Mouse (Mus musculus) urinary bladder, postnatal 25 days (tissue): ENCODE measurements around the gene Chrna1.

ENCODE experiments used
- DNase-seq: peaks from one replicate; pipeline ENCODE4 v3.0.0; 2022; ENCODE audit warnings: low spot score

Gene Chrna1

GRCm38 (mm10) chr2:73591246-73591645 lies 11.1 kb upstream of the Chrna1 start:
- DNase-seq: no peak

DNA sequence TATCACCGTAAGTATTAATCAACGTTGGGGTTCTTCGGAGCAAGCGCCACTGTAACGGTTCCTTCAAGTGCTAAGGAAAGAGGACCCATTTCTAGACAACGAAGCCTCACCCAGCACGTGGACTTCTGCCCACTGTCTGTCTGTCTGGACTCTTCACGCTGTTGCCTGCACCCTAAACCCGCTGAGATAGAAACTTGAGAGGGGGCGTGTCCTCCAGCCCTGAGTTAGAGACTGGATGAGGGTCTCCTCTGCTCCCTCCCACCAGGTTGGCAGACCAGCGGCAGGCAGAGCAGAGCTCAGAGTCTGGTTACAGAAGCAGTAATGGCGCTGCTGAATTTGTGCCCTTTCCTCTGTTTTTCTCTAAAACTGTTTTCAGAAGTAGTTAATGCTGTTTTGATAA lies 10.0 kb upstream of the Chrna1 start:
- DNase-seq: no peak

DNA sequence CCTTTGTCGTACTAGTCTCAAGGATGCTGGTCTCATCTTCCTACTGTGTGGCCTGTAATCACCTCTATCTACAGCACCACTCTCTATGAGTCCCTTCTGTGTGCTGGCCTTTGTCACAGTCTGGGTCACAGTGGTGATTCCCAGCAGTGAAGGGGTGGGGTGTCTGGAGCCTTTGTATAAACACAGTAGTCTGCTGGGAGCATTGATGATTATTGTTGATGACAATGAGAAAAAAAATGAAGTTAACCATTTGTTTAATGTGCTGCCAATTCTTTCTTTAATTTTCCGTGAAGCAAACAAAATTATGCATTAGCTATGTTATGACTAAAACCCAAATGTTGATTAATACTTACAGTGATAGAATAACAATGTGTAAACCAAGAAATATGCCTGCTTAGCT lies 8.8 kb upstream of the Chrna1 start:
- DNase-seq: no peak

GRCm38 (mm10) chr2:73587109-73587506 lies 7.0 kb upstream of the Chrna1 start:
- no peak for DNase-seq

DNA sequence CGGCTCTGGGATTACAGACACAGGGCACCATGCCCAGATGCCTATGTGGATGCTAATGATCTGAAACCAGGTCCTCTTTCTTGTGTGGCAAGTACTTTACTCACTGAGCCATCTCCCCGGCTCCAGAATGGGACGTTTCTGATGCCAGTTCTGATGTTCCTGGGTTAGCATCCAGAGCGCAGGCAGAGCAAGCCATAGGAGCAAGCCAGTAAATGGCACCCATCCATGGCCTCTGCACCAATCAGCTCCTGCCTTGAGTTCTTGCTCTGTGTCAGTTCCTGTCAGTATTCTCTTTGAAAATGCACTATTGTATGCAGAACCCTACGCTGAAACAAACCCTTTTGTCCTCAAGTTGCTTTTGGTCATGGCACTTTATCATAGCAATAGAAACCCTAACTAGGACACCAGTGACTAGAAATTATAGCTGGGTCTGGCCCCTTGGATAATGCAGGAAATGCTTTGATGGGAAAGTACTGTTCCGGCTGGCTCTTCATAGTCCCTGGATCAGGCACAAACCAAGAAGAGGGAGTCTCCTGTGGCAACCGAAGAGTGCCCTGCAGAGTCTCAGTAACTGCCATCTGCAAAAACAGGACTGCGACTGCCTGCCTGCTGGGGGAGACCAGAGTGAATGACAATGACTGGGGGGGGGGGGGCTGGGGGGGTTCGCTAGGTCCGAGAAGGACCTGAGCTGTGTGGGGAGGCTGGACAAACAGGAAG lies 6.4 kb upstream of the Chrna1 start:
- DNase-seq: no peak

- DNase-seq: peak; percentile 43
Observed at GRCm38 (mm10) chr2:73585347-73585831, 5.3 kb upstream of the Chrna1 start.

DNA sequence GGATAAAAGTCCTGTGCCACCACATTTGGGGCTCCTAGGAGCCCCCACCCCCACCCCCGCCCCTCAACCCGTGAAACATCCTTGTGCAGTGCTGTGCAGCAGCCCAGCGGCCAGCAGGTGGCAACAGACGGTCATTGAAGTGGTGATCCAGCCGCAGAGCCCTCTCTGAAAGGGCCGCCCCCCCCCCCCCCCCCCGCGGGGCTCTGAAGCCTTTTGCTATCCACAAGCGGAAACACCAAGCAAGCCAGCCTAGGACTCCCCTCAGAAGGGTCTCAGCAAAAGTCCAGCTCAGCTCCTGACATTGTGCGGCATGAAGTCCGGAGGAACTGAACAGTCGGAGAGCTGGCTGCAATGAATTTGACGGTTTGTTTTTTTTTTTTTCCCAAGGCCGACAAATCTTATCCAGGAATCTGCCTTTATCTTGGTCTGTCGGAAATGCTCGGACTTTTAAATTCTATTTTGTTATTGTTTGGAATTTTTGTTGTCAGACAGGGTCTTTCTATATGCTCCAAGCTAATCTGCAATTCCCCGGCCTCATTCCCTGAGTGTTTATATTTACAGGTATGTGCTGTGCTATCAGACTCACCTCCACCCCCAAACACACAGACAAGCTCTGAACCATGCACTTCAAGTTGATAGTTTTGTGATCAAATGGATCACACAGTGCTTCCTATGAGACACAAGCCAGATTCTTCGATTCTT lies 4.7 kb upstream of the Chrna1 start:
- peak; percentile 68 for DNase-seq

- DNase-seq: no peak
Observed at GRCm38 (mm10) chr2:73580720-73581119, 582 bp upstream of the Chrna1 start.

DNA sequence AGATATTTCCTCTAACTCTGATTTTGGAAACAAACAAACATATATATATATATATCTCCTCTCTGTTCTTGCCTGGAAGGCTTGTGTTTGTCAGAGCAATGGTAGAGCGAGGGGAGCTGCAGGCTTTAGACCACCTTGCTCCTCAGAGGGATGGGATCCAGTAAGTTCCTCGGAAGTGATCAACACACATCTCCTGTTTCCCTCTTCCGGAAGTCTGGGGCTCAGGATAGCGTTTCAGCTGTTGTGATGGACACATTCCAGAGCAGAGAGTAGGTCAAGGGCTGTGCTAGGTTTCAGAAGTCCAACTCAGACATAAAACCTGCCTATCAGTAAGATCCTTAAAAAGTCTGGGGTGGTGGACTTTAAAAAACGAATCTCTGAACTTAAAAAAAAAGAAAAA lies 970 bp downstream of the Chrna1 start:
- no peak for DNase-seq

DNA sequence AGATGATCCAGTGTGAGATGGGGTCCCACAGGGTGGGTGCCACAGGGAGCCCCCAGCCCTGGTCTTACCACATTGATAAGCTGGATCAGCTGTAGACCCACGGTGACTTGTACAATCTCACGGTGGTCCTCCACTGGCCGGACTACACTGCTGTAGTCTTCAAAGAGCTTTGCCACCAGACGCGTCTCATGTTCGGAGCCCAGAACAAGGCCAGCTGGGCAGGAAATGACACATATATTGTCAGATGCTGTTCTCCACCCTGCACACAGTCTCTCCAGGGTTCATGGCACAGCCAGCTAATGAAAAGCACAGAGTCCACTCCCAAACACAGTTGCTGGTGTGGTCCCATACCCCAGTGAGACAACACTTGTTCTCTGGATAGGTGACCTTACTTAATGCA lies 5.7 kb downstream of the Chrna1 start:
- DNase-seq: no peak

GRCm38 (mm10) chr2:73573556-73573955 lies 6.6 kb downstream of the Chrna1 start:
- DNase-seq: no peak

GRCm38 (mm10) chr2:73572539-73573372 lies 7.4 kb downstream of the Chrna1 start:
- DNase-seq: peak; percentile 53

GRCm38 (mm10) chr2:73571901-73572300 lies 8.2 kb downstream of the Chrna1 start:
- DNase-seq: no peak

GRCm38 (mm10) chr2:73571304-73571703 lies 8.8 kb downstream of the Chrna1 start:
- DNase-seq: no peak

- peak; percentile 47 for DNase-seq
Observed at GRCm38 (mm10) chr2:73566989-73567605, 13.0 kb downstream of the Chrna1 start.

DNA sequence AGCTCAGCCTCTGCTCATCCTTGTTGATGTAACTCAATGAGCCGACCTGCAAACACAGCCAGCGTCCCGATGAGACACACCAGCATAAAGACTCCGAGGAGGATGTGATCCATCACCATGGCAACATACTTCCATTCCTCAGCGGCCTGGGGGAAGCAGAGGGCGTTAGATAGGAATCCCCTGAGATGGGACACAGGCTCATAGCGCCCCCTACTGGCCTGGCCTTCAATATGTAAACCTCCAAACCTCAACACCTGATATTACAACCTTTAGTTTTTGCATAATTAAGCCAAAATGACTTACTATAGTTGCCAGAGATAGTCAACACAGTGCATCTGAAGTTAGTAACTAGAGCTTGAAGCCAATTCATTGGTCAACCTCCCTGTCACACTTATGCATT lies 14.0 kb downstream of the Chrna1 start:
- DNase-seq: no peak

GRCm38 (mm10) chr2:73563690-73564089 lies 16.4 kb downstream of the Chrna1 start:
- DNase-seq: no peak

GRCm38 (mm10) chr2:73562656-73563055 lies 17.5 kb downstream of the Chrna1 start:
- no peak for DNase-seq

DNA sequence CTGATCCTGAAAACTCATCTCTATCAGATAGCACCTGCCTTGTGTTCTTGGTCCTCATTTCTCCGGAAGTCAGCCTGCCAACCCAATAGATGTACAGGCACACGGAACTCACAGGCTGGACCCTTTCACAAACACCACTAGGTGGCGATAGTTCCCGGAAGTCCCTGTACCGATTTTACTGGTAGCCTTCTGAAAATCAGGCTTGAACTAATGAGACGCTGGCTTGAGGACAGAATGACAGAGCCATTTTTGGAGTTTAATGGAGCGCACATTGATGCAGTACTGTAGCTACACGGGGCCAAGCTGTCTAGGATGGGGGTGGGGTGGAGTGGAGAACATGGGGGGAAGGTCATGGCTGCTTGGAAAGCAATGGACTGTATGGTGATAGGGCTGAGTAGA lies 18.5 kb downstream of the Chrna1 start:
- DNase-seq: no peak

- DNase-seq: no peak
Observed at GRCm38 (mm10) chr2:73560899-73561664, 19.1 kb downstream of the Chrna1 start.

DNA sequence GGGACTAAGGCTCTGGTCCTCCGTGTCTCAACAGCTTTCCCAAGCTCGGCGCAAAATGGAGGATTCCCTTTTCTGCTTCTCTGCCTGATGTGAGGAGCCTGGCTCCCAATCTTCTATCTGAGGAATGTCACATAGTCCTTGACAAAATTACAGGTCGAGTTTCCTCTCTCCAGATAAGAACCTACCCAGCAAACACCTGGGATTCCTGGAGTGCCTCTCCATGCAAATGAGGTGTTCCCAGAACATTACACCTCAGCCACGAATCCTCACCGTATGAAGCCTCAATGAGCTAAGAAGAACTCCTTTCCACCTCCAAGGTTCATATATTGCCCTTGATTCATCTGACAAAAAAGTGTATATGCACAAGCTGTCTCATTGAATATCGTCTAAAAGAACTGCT lies 19.7 kb downstream of the Chrna1 start:
- DNase-seq: no peak
